Comparison of ENCODE assay signal across 26 mouse cellular contexts in the genomic region with DNA sequence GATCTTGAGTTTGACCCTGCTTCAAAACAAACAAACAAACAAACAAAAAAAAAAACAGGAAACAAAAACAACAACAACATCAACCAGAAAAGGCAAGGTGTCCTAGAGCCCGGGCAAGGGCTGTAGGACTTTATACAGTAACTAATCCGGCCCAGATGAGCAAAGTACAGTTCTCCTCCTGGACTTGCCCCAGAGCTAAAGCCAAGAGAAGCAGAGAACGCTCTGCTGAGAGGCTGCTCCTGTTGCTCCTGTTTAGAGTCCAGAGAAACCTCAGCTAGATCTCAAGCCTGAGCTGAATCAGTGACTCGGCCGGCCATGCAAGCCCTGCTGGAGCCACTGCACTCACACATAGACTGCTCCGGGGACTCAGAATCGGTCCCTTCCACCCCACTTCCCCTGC. TPM values are rescaled to one million over a fixed set of nuclear protein-coding genes. Genes with fewer than 3 reads are reported as not detected.
A peak's percentile ranks its signal among the peaks of the same experiment; 100 is the strongest.
DNase-seq lines count a peak whose midpoint lies in the region; ATAC-seq and TF ChIP-seq lines count a peak whose summit lies in the region.
"Had no signal": no experiment of that assay in that cellular context is flagged by ENCODE, and none has a peak within 500 bp of the region (broad histone marks: within the 10 kb centered on the region; RNA-seq: fewer than 3 reads in every experiment).

No protein-coding gene starts in this region.

- peak; percentile 90 for DNase-seq in liver, adult 2 months (ENCODE audit: extremely low read depth, low read depth, low spot score)
- DNase-seq in liver, postnatal 0 days: no peak
- DNase-seq in kidney, postnatal 0 days (ENCODE audit: low spot score): no peak
- DNase-seq in left cerebral cortex, postnatal 10 days (ENCODE audit: extremely low spot score in 1 of 2, low spot score in 2 of 2): no peak
- DNase-seq: adrenal gland, adult 8-10 months; cerebellum, adult 11-12 months; heart, adult 2 months had no signal

- H3K9ac ChIP-seq in liver, adult 2 months (ENCODE audit: low read depth, low read length): peak overlapping the region; percentile 69
- no peak overlapping the region for H3K9ac ChIP-seq in liver, postnatal 0 days (replicated peaks)
- no peak overlapping the region for H3K9ac ChIP-seq in intestine, embryonic 15.5 days
- H3K9ac ChIP-seq in kidney, postnatal 0 days (ENCODE audit: low read depth, low read length): no peak overlapping the region
- H3K9ac ChIP-seq: forebrain, embryonic 15.5 days; heart, embryonic 15.5 days; limb, embryonic 13.5 days; stomach, embryonic 15.5 days had no signal

- TF ChIP-seq CTCF in liver, adult 2 months (IDR thresholded peaks at IDR 0.05; ENCODE audit: low read depth, low read length): no peak
- no peak for TF ChIP-seq CTCF in liver, postnatal 0 days (IDR thresholded peaks at IDR 0.05; ENCODE audit: low read depth)
- no peak for TF ChIP-seq CTCF in kidney, postnatal 0 days (IDR thresholded peaks at IDR 0.05; ENCODE audit: low read depth)

- TF ChIP-seq POLR2A in liver, adult 2 months (IDR thresholded peaks at IDR 0.05; ENCODE audit: extremely low read depth, insufficient read depth, low read length): 0 out of 2 replicates have a peak, but pooled peaks have one; percentile 9

- TF ChIP-seq EP300 in liver, postnatal 0 days (IDR thresholded peaks at IDR 0.05; ENCODE audit: low read depth): no peak

- ATAC-seq in liver, postnatal 0 days: no peak
- ATAC-seq in intestine, embryonic 15.5 days: peak; percentile 47; the same call in 1 of the 2 replicates
- ATAC-seq in kidney, postnatal 0 days (replicated peaks; ENCODE audit: low FRiP score, low read depth): no peak
- ATAC-seq in megakaryocyte-erythroid progenitor cell, adult 5-6 weeks (replicated peaks; ENCODE audit: low FRiP score, low TSS enrichment, poor library complexity, severe bottlenecking): 0 out of 2 replicates have a peak, but pooled peaks have one; percentile 46
- ATAC-seq in activated CD4-positive, CD25-positive, alpha-beta regulatory T cell, adult 4 months: no peak
- ATAC-seq: forebrain, embryonic 15.5 days had no signal

- H3K79me2 ChIP-seq in liver, adult 2 months (ENCODE audit: control insufficient read depth, insufficient read depth, low read length): no peaks in the 10 kb centered on the region

- H3K4me1 ChIP-seq in liver, adult 2 months (ENCODE audit: control insufficient read depth, insufficient read depth, low read length): peaks cover 13% of the 10 kb centered on the region
- peaks cover 9% of the 10 kb centered on the region for H3K4me1 ChIP-seq in liver, postnatal 0 days (ENCODE audit: insufficient read depth)
- H3K4me1 ChIP-seq in intestine, embryonic 15.5 days (replicated peaks): no peaks in the 10 kb centered on the region
- no peaks in the 10 kb centered on the region for H3K4me1 ChIP-seq in kidney, postnatal 0 days (replicated peaks; ENCODE audit: insufficient read depth, low read length)
- H3K4me1 ChIP-seq: forebrain, embryonic 15.5 days; heart, embryonic 15.5 days; limb, embryonic 13.5 days; stomach, embryonic 15.5 days had no signal

- H3K36me3 ChIP-seq in liver, adult 2 months (ENCODE audit: control insufficient read depth, insufficient read depth, low read length): no peaks in the 10 kb centered on the region
- no peaks in the 10 kb centered on the region for H3K36me3 ChIP-seq in liver, postnatal 0 days (replicated peaks; ENCODE audit: insufficient read depth, low read length)
- H3K36me3 ChIP-seq in intestine, embryonic 15.5 days: no peaks in the 10 kb centered on the region
- H3K36me3 ChIP-seq in kidney, postnatal 0 days (ENCODE audit: insufficient read depth, low read length): no peaks in the 10 kb centered on the region
- H3K36me3 ChIP-seq: forebrain, embryonic 15.5 days; G1E; heart, embryonic 15.5 days; limb, embryonic 13.5 days; stomach, embryonic 15.5 days had no signal

- H3K27ac ChIP-seq in liver, adult 2 months (replicated peaks; ENCODE audit: insufficient read depth, low read depth, low read length): peak overlapping the region; percentile 88
- H3K27ac ChIP-seq in liver, postnatal 0 days (ENCODE audit: low read depth): no peak overlapping the region
- H3K27ac ChIP-seq in intestine, embryonic 15.5 days: no peak overlapping the region
- peak overlapping the region; percentile 56 for H3K27ac ChIP-seq in kidney, postnatal 0 days
- H3K27ac ChIP-seq: forebrain, embryonic 15.5 days; heart, adult 2 months; heart, embryonic 15.5 days; limb, embryonic 13.5 days; stomach, embryonic 15.5 days had no signal

- peak overlapping the region; percentile 31; the same call in 1 of the 2 replicates for H3K4me3 ChIP-seq in liver, adult 2 months (ENCODE audit: insufficient read depth, low read depth, low read length)
- H3K4me3 ChIP-seq in liver, postnatal 0 days (ENCODE audit: low read depth, low read length): no peak overlapping the region
- no peak overlapping the region for H3K4me3 ChIP-seq in intestine, embryonic 15.5 days (replicated peaks)
- no peak overlapping the region for H3K4me3 ChIP-seq in kidney, postnatal 0 days (replicated peaks; ENCODE audit: low read depth, low read length)
- H3K4me3 ChIP-seq: erythroblast, embryonic 14.5 days; forebrain, embryonic 15.5 days; heart, adult 2 months; heart, embryonic 15.5 days; limb, embryonic 13.5 days; stomach, embryonic 15.5 days had no signal

- intact Hi-C loops in left cerebral cortex, postnatal 10 days (cut with DNase I): loop anchor here (5.0 kb wide), 1 partner anchor 127 kb away; no protein-coding TSS in a partner anchor

- no peak overlapping the region for H3K4me2 ChIP-seq in liver, postnatal 0 days (ENCODE audit: low read depth, low read length)
- no peak overlapping the region for H3K4me2 ChIP-seq in intestine, embryonic 15.5 days (replicated peaks)
- no peak overlapping the region for H3K4me2 ChIP-seq in kidney, postnatal 0 days (ENCODE audit: low read length)
- H3K4me2 ChIP-seq: forebrain, embryonic 15.5 days; heart, embryonic 15.5 days; limb, embryonic 13.5 days; stomach, embryonic 15.5 days had no signal

- 19% methylated on average over 7 of the region's 7 CpGs for WGBS in liver, adult 2 months
- WGBS in liver, postnatal 0 days (ENCODE audit: insufficient replicate concordance): 42% methylated on average over 7 of the region's 7 CpGs
- WGBS in intestine, embryonic 15.5 days: 74% methylated on average over 7 of the region's 7 CpGs
- WGBS in kidney, postnatal 0 days: 63% methylated on average over 7 of the region's 7 CpGs

- no peaks in the 10 kb centered on the region for H3K9me3 ChIP-seq in liver, postnatal 0 days (ENCODE audit: low read length)
- no peaks in the 10 kb centered on the region for H3K9me3 ChIP-seq in intestine, embryonic 15.5 days
- H3K9me3 ChIP-seq in kidney, postnatal 0 days (replicated peaks; ENCODE audit: low read length): no peaks in the 10 kb centered on the region
- H3K9me3 ChIP-seq: forebrain, embryonic 15.5 days; G1E; heart, embryonic 15.5 days; limb, embryonic 13.5 days; stomach, embryonic 15.5 days had no signal

- H3K27me3 ChIP-seq in liver, adult 2 months (ENCODE audit: control insufficient read depth, insufficient read depth, low read length): no peaks in the 10 kb centered on the region
- H3K27me3 ChIP-seq in liver, postnatal 0 days (ENCODE audit: insufficient read depth, low read length): no peaks in the 10 kb centered on the region
- H3K27me3 ChIP-seq in intestine, embryonic 15.5 days (replicated peaks): no peaks in the 10 kb centered on the region
- H3K27me3 ChIP-seq in kidney, postnatal 0 days (ENCODE audit: insufficient read depth, low read length): no peaks in the 10 kb centered on the region
- H3K27me3 ChIP-seq: forebrain, embryonic 15.5 days; heart, embryonic 15.5 days; limb, embryonic 13.5 days; stomach, embryonic 15.5 days had no signal

RNA-seq across cellular contexts. Expression of a gene that starts 8.8 kb away (rescaled TPM):
- total RNA-seq in liver, adult 2 months (2014; rRNA removed): 0.07 TPM in 1 of 2 replicates, not detected in the other
- 0.09 TPM in 1 of 2 replicates, not detected in the other for polyA plus RNA-seq in liver, adult 2 months (2012; rRNA removed)
- polyA plus RNA-seq in liver, postnatal 0 days (2015; fragmentation: Nextera tagmentation; extraction: Ambion mirVana): 3.5 and 4.1 TPM in 2 replicates
- polyA plus RNA-seq in intestine, embryonic 15.5 days (2015; fragmentation: Nextera tagmentation; extraction: Ambion mirVana): 0.21 and 0.24 TPM in 2 replicates
- polyA plus RNA-seq in kidney, postnatal 0 days (2015; fragmentation: Nextera tagmentation; extraction: Ambion mirVana): 0.16 and 0.19 TPM in 2 replicates
- 3.6 and 10.4 TPM in 2 replicates for total RNA-seq in megakaryocyte-erythroid progenitor cell, adult 5-6 weeks (2014; fragmentation: Nextera tagmentation)
- 0.50 and 0.85 TPM in 2 replicates for total RNA-seq in megakaryocyte-erythroid progenitor cell, adult 5-6 weeks (2017)
- total RNA-seq in left cerebral cortex, postnatal 10 days (2021): not detected
- under 1 TPM; 0.17 to 0.52 TPM for polyA plus RNA-seq in activated CD4-positive, CD25-positive, alpha-beta regulatory T cell, adult 4 months (2017; shearing (Covaris generic))
- total RNA-seq: adrenal gland, adult 8-10 months; left cerebral cortex, adult 8-10 months; midbrain, postnatal 0 days had no signal

RNA-seq across cellular contexts. Expression of a gene that starts 11.1 kb away (rescaled TPM):
- 0.07 and 0.09 TPM in 2 replicates for total RNA-seq in liver, adult 2 months (2014; rRNA removed)
- 1.1 and 1.3 TPM in 2 replicates for polyA plus RNA-seq in liver, adult 2 months (2012; rRNA removed)
- 0.19 TPM in 1 of 2 replicates, not detected in the other for polyA plus RNA-seq in liver, postnatal 0 days (2015; fragmentation: Nextera tagmentation; extraction: Ambion mirVana)
- not detected in 2 replicates for polyA plus RNA-seq in intestine, embryonic 15.5 days (2015; fragmentation: Nextera tagmentation; extraction: Ambion mirVana)
- 0.25 and 0.29 TPM in 2 replicates for polyA plus RNA-seq in kidney, postnatal 0 days (2015; fragmentation: Nextera tagmentation; extraction: Ambion mirVana)
- total RNA-seq in megakaryocyte-erythroid progenitor cell, adult 5-6 weeks (2014; fragmentation: Nextera tagmentation): 3.0 TPM in 1 of 2 replicates, not detected in the other
- total RNA-seq in megakaryocyte-erythroid progenitor cell, adult 5-6 weeks (2017): not detected in 2 replicates
- total RNA-seq in left cerebral cortex, postnatal 10 days (2021): under 1 TPM in 1 of 2 experiments, not detected in 1; 0.75 TPM
- polyA plus RNA-seq in activated CD4-positive, CD25-positive, alpha-beta regulatory T cell, adult 4 months (2017; shearing (Covaris generic)): 1 to 10 TPM; 1.3 to 1.4 TPM
- total RNA-seq: adrenal gland, adult 8-10 months; G1E; heart, adult 2 months; hematopoietic stem cell, adult 5-6 weeks; left cerebral cortex, adult 8-10 months; midbrain, postnatal 0 days had no signal
- polyA plus RNA-seq: embryonic facial prominence, embryonic 11.5 days; G1E; heart, adult 2 months; heart, embryonic 15.5 days; limb, embryonic 13.5 days; neural tube, embryonic 11.5 days; stomach, embryonic 15.5 days had no signal

RNA-seq across cellular contexts. Expression of a gene that starts 14.5 kb away (rescaled TPM):
- total RNA-seq in liver, adult 2 months (2014; rRNA removed): not detected in 2 replicates
- polyA plus RNA-seq in liver, adult 2 months (2012; rRNA removed): not detected in 2 replicates
- polyA plus RNA-seq in liver, postnatal 0 days (2015; fragmentation: Nextera tagmentation; extraction: Ambion mirVana): not detected in 2 replicates
- not detected in 2 replicates for polyA plus RNA-seq in intestine, embryonic 15.5 days (2015; fragmentation: Nextera tagmentation; extraction: Ambion mirVana)
- not detected in 2 replicates for polyA plus RNA-seq in kidney, postnatal 0 days (2015; fragmentation: Nextera tagmentation; extraction: Ambion mirVana)
- total RNA-seq in megakaryocyte-erythroid progenitor cell, adult 5-6 weeks (2014; fragmentation: Nextera tagmentation): not detected in 2 replicates
- total RNA-seq in megakaryocyte-erythroid progenitor cell, adult 5-6 weeks (2017): not detected in 2 replicates
- 1 to 10 TPM in 1 of 2 experiments, under 1 TPM in 1; 0.45 to 1.1 TPM for total RNA-seq in left cerebral cortex, postnatal 10 days (2021)
- polyA plus RNA-seq in activated CD4-positive, CD25-positive, alpha-beta regulatory T cell, adult 4 months (2017; shearing (Covaris generic)): not detected
- total RNA-seq: adrenal gland, adult 8-10 months; common myeloid progenitor, adult 5-6 weeks; G1E; gastrocnemius, adult 18-20 months; heart, adult 2 months; hematopoietic stem cell, adult 5-6 weeks; midbrain, postnatal 0 days had no signal
- polyA plus RNA-seq: brain, embryonic 14.5 days; embryonic facial prominence, embryonic 11.5 days; erythroblast, embryonic 14.5 days; forebrain, embryonic 15.5 days; G1E; heart, embryonic 15.5 days; limb, embryonic 13.5 days; lung, embryonic 16.5 days; midbrain, postnatal 0 days; neural tube, embryonic 11.5 days; spleen, adult 2 months had no signal

RNA-seq across cellular contexts. Expression of a gene that starts 16.9 kb away (rescaled TPM):
- 34.3 and 37.7 TPM in 2 replicates for total RNA-seq in liver, adult 2 months (2014; rRNA removed)
- 68.4 and 75.4 TPM in 2 replicates for polyA plus RNA-seq in liver, adult 2 months (2012; rRNA removed)
- 54.8 and 55.3 TPM in 2 replicates for polyA plus RNA-seq in liver, postnatal 0 days (2015; fragmentation: Nextera tagmentation; extraction: Ambion mirVana)
- polyA plus RNA-seq in intestine, embryonic 15.5 days (2015; fragmentation: Nextera tagmentation; extraction: Ambion mirVana): 106 and 107 TPM in 2 replicates
- 109 and 113 TPM in 2 replicates for polyA plus RNA-seq in kidney, postnatal 0 days (2015; fragmentation: Nextera tagmentation; extraction: Ambion mirVana)
- 92.8 and 95.5 TPM in 2 replicates for total RNA-seq in megakaryocyte-erythroid progenitor cell, adult 5-6 weeks (2014; fragmentation: Nextera tagmentation)
- total RNA-seq in megakaryocyte-erythroid progenitor cell, adult 5-6 weeks (2017): 42.3 and 53.4 TPM in 2 replicates
- total RNA-seq in left cerebral cortex, postnatal 10 days (2021): 10 to 100 TPM; 62.2 to 62.7 TPM
- polyA plus RNA-seq in activated CD4-positive, CD25-positive, alpha-beta regulatory T cell, adult 4 months (2017; shearing (Covaris generic)): 100 to 1,000 TPM; 281 to 288 TPM

RNA-seq across cellular contexts. Expression of a gene that starts 17.1 kb away (rescaled TPM):
- 108 and 109 TPM in 2 replicates for total RNA-seq in liver, adult 2 months (2014; rRNA removed)
- polyA plus RNA-seq in liver, adult 2 months (2012; rRNA removed): 113 and 118 TPM in 2 replicates
- polyA plus RNA-seq in liver, postnatal 0 days (2015; fragmentation: Nextera tagmentation; extraction: Ambion mirVana): 140 and 143 TPM in 2 replicates
- polyA plus RNA-seq in intestine, embryonic 15.5 days (2015; fragmentation: Nextera tagmentation; extraction: Ambion mirVana): 171 and 180 TPM in 2 replicates
- polyA plus RNA-seq in kidney, postnatal 0 days (2015; fragmentation: Nextera tagmentation; extraction: Ambion mirVana): 227 and 239 TPM in 2 replicates
- 62.3 and 63.1 TPM in 2 replicates for total RNA-seq in megakaryocyte-erythroid progenitor cell, adult 5-6 weeks (2014; fragmentation: Nextera tagmentation)
- total RNA-seq in megakaryocyte-erythroid progenitor cell, adult 5-6 weeks (2017): 33.1 and 36.2 TPM in 2 replicates
- 100 to 1,000 TPM; 112 to 121 TPM for total RNA-seq in left cerebral cortex, postnatal 10 days (2021)
- 100 to 1,000 TPM in 1 of 2 experiments, 10 to 100 TPM in 1; 80.4 to 124 TPM for polyA plus RNA-seq in activated CD4-positive, CD25-positive, alpha-beta regulatory T cell, adult 4 months (2017; shearing (Covaris generic))

Comparison
In these comparisons a context has a peak if more than half of its experiments do, and no peak if none do; other contexts are left out.
1. H3K27ac ChIP-seq: peak in liver, adult 2 months (single experiment) and kidney, postnatal 0 days (single experiment); none in liver, postnatal 0 days (single experiment) and intestine, embryonic 15.5 days (single experiment).
2. ATAC-seq: peak in intestine, embryonic 15.5 days (single experiment) and megakaryocyte-erythroid progenitor cell, adult 5-6 weeks (single experiment); none in liver, postnatal 0 days (single experiment), kidney, postnatal 0 days (single experiment) and activated CD4-positive, CD25-positive, alpha-beta regulatory T cell, adult 4 months (single experiment).